Mouse (Mus musculus): ENCODE results near the gene Cd300lg. TPM values are rescaled to one million over a fixed set of nuclear protein-coding genes. Genes with fewer than 3 reads are reported as not detected.

Cd300lg gene
- polyA plus RNA-seq, 1 experiment from 2014 or later: 0.78 TPM

- peak overlapping the region; percentile 92 for H3K27ac ChIP-seq
- H3K9me3 ChIP-seq: no peaks in the 10 kb centered on the region
- H3K4me1 ChIP-seq: peaks cover 32% of the 10 kb centered on the region
- H3K4me2 ChIP-seq (replicated peaks): peak overlapping the region; percentile 91
- peak overlapping the region; percentile 72 for H3K4me3 ChIP-seq
- H3K9ac ChIP-seq: peak overlapping the region; percentile 72
- peak; percentile 62 for ATAC-seq (ENCODE audit: low FRiP score, low read depth)
- WGBS: under 1% methylated on average over 39 of the region's 39 CpGs
- H3K27me3 ChIP-seq: no peaks in the 10 kb centered on the region
- peaks cover 13% of the 10 kb centered on the region for H3K36me3 ChIP-seq
Measured at GRCm38 (mm10) chr11:102087081-102087751, 45.9 kb downstream of the Cd300lg start.

DNA sequence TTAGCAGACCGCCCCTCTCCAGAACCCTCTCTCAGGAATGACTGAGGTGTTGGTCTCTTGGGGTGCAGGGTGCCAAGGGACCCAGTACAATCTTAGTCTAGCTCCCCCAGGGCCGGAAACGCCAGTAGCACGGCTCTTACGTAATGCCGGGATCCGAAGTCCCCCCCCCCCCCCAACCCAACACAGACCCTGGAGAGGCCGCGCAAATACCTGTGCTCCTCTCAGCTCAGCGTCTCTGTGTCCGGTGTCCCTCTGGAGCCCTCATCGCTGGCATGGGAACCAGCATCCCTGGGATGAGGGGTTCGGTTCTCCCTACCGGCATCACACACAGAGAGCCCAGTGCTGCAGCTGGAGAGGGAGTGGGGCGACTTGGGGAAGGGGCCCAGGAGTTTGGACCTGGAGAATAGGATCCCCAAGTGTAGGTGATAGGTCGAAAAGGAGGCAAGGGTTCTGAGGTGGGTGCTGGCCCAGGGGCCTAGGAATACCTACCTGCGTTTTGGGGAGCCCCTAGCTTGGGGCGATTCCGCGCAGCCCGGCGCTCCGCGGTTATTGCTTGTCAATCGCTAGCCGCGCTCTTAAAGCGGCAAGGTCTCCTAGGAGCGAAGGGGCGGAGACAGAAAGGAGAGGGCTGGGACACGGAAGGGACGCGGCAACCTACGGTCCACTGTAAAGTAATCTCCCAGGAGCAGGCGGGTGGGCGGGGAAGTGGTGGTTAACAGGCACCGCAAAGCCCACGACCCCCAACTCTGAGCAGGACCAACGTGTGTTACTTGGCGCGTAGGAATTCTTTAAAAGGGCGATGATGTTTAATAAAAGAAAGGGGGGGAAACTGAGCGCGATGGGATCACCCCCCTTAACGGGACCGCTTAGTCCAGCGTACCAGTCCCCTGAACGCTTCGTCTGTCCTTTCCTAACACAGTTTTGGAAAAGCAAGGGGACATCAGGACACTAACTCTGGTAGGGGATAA, 46.9 kb downstream of the Cd300lg start, which contains the start of gene Mpp2:
Gene Mpp2, minus strand, starts transcription at position 585 of the 968 bp plus-strand sequence.
- H3K4me1 ChIP-seq: peaks cover 23% of the 10 kb centered on the region
- H3K9ac ChIP-seq: peak within 1 kb of the TSS; percentile 72
- peak within 1 kb of the TSS; percentile 91 for H3K4me2 ChIP-seq (replicated peaks)
- peak within 1 kb of the TSS; percentile 92 for H3K27ac ChIP-seq
- H3K36me3 ChIP-seq: peaks cover 13% of the 10 kb centered on the region
- H3K4me3 ChIP-seq: peak within 1 kb of the TSS; percentile 72
- peak; percentile 64 for ATAC-seq (ENCODE audit: low FRiP score, low read depth)
- no peaks in the 10 kb centered on the region for H3K27me3 ChIP-seq
- H3K9me3 ChIP-seq: no peaks in the 10 kb centered on the region
- WGBS: under 1% methylated on average over 49 of the region's 49 CpGs

GRCm38 (mm10) chr11:102089088-102089808, 47.9 kb downstream of the Cd300lg start:
- peaks cover 8% of the 10 kb centered on the region; the same call in 1 of the 2 replicates for H3K36me3 ChIP-seq
- ATAC-seq (ENCODE audit: low FRiP score, low read depth): peak; percentile 83
- H3K27ac ChIP-seq: peak overlapping the region; percentile 92
- H3K4me3 ChIP-seq: peak overlapping the region; percentile 72
- peak overlapping the region; percentile 72 for H3K9ac ChIP-seq
- under 1% methylated on average over 20 of the region's 20 CpGs for WGBS
- no peaks in the 10 kb centered on the region for H3K27me3 ChIP-seq
- H3K4me1 ChIP-seq: peaks cover 22% of the 10 kb centered on the region
- H3K9me3 ChIP-seq: no peaks in the 10 kb centered on the region
- H3K4me2 ChIP-seq (replicated peaks): peak overlapping the region; percentile 91

DNA sequence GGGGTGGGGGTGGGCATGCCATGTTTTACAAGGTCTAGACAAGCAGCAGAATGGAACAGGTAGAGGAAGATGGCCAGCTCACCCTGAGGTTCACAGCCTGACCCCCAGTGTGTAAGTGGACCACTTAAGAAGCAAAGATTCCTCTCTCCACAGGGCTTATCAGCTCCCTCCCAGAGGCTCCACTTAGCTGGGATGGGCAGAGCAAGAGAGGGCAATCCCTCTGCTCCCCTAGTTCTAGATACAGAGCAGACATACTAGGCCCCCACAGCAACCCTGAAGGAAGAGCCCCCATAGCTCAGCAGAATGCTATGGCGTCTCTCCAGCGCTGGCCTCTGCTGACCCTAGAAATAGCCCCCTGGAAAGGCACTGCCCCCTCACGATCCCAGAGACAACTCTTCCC, 54.4 kb downstream of the Cd300lg start:
- H3K36me3 ChIP-seq: no peaks in the 10 kb centered on the region
- ATAC-seq (ENCODE audit: low FRiP score, low read depth): no peak
- H3K9ac ChIP-seq: no peak overlapping the region
- 89% methylated on average over 3 of the region's 3 CpGs for WGBS
- H3K9me3 ChIP-seq: no peaks in the 10 kb centered on the region
- H3K4me1 ChIP-seq: peaks cover 14% of the 10 kb centered on the region
- H3K4me3 ChIP-seq: no peak overlapping the region
- peaks cover 23% of the 10 kb centered on the region; the same call in 1 of the 2 replicates for H3K27me3 ChIP-seq
- no peak overlapping the region for H3K4me2 ChIP-seq (replicated peaks)
- no peak overlapping the region for H3K27ac ChIP-seq

DNA sequence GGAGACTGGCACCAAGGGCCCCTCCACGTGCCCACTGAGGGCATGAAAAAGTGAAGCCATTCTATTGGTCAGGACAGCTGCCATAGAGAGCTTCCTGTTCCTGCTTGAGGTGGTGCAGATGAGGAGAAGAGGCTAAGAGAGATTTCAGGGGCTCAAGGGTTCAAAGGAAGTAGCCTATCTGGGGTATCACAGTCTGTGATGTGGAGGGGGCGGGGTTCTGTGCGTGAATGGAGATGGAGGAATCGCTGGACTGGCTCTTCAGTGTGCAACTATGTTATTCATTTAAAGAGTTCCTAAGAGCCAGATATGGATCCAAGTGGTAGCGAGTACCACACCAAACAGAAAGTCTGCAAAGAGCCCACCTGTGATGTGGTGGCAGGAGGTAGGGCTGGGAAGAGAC, 55.1 kb downstream of the Cd300lg start:
- ATAC-seq (ENCODE audit: low FRiP score, low read depth): 0 out of 2 replicates have a peak, but pooled peaks have one; percentile 9
- Histone ChIP-seq H3K4me3 (peak overlapping the region; percentile 37), H3K4me1 (peaks cover 14% of the 10 kb centered on the region), H3K36me3 (no peaks in the 10 kb centered on the region), H3K9me3 (no peaks in the 10 kb centered on the region), H3K27ac (no peak overlapping the region; the same call in 1 of the 2 replicates), H3K9ac (no peak overlapping the region), H3K27me3 (peaks cover 26% of the 10 kb centered on the region), H3K4me2 (replicated peaks) (peak overlapping the region; percentile 58)
- 72% methylated on average over 5 of the region's 5 CpGs for WGBS

- ATAC-seq (ENCODE audit: low FRiP score, low read depth): peak; percentile 82
- Histone ChIP-seq H3K36me3 (no peaks in the 10 kb centered on the region), H3K27me3 (peaks cover 31% of the 10 kb centered on the region), H3K9me3 (no peaks in the 10 kb centered on the region), H3K4me1 (peaks cover 14% of the 10 kb centered on the region), H3K4me3 (peak overlapping the region; percentile 37), H3K9ac (peak overlapping the region; percentile 52), H3K27ac (no peak overlapping the region; the same call in 1 of the 2 replicates), H3K4me2 (replicated peaks) (peak overlapping the region; percentile 58)
- WGBS: 5% methylated on average over 18 of the region's 18 CpGs
Measured at GRCm38 (mm10) chr11:102096887-102097391, 55.6 kb downstream of the Cd300lg start.

- Histone ChIP-seq H3K9ac (no peak within 1 kb of the TSS), H3K27me3 (peaks cover 69% of the 10 kb centered on the region), H3K4me2 (replicated peaks) (0 out of 2 replicates have a peak within 1 kb of the TSS, but pooled peaks have one; percentile 16), H3K27ac (no peak within 1 kb of the TSS), H3K36me3 (no peaks in the 10 kb centered on the region), H3K4me1 (peaks cover 19% of the 10 kb centered on the region), H3K9me3 (no peaks in the 10 kb centered on the region), H3K4me3 (no peak within 1 kb of the TSS)
- WGBS: 76% methylated on average over 4 of the region's 4 CpGs
- ATAC-seq (ENCODE audit: low FRiP score, low read depth): no peak
Measured at GRCm38 (mm10) chr11:102101219-102101618, 59.9 kb downstream of the Cd300lg start, which contains the start of gene Ppy. TSS of gene Ppy (minus strand) at chr11:102101319.

GRCm38 (mm10) chr11:102102485-102103258, 61.4 kb downstream of the Cd300lg start:
- Histone ChIP-seq H3K4me2 (replicated peaks) (0 out of 2 replicates have a peak overlapping the region, but pooled peaks have one; percentile 16), H3K27ac (no peak overlapping the region), H3K36me3 (no peaks in the 10 kb centered on the region), H3K27me3 (peaks cover 83% of the 10 kb centered on the region), H3K4me3 (no peak overlapping the region), H3K9ac (no peak overlapping the region), H3K4me1 (peaks cover 16% of the 10 kb centered on the region), H3K9me3 (no peaks in the 10 kb centered on the region)
- 0 out of 2 replicates have a peak, but pooled peaks have one; percentile 68 for ATAC-seq (ENCODE audit: low FRiP score, low read depth)
- 18% methylated on average over 17 of the region's 17 CpGs for WGBS
